Mouse (Mus musculus) neural tube, embryonic 14.5 days (tissue): ENCODE results near the gene Cct8l1. TPM values are rescaled to one million over a fixed set of nuclear protein-coding genes. Genes with fewer than 3 reads are reported as not detected.

ENCODE experiments used
- ATAC-seq: fragments of 200-750 bp; cut with Nextera tagmentation; 2 replicates; pipeline ENCODE4 v1.8.0; 2017; ENCODE audit warnings: low read depth, mild to moderate bottlenecking, moderate TSS enrichment, moderate library complexity
- H3K27ac ChIP-seq: fragments of 300-500 bp; sonication (generic); 2 replicates; pipeline ENCODE4 v1.5.1; 2014; ENCODE audit warnings: low read depth, mild to moderate bottlenecking, control low read depth, low read length, moderate library complexity, mixed read lengths
- H3K27me3 ChIP-seq: fragments of 300-500 bp; sonication (generic); 2 replicates; pipeline ENCODE4 v1.6.1; 2014; ENCODE audit warnings: low read length; ENCODE audit not compliant: control insufficient read depth, insufficient read depth
- H3K36me3 ChIP-seq: fragments of 300-500 bp; sonication (generic); 2 replicates; pipeline ENCODE4 v1.6.1; 2014; ENCODE audit warnings: low read length, mixed read lengths; ENCODE audit not compliant: control insufficient read depth, insufficient read depth
- H3K4me1 ChIP-seq: fragments of 300-500 bp; sonication (generic); 2 replicates; pipeline ENCODE4 v1.6.1; 2014; ENCODE audit warnings: low read length; ENCODE audit not compliant: control insufficient read depth, insufficient read depth
- H3K4me2 ChIP-seq: fragments of 300-500 bp; sonication (generic); 2 replicates; pipeline ENCODE4 v1.6.1; 2014; ENCODE audit warnings: mild to moderate bottlenecking, low read depth, low read length, control low read depth
- H3K4me3 ChIP-seq: fragments of 300-500 bp; sonication (generic); 2 replicates; pipeline ENCODE4 v1.5.1; 2014; ENCODE audit warnings: low read depth, low read length, control low read depth, mixed read lengths
- H3K9ac ChIP-seq: fragments of 300-500 bp; sonication (generic); replicated peaks from 2 replicates; pipeline ENCODE4 v1.6.1; 2014; ENCODE audit warnings: low read depth, mild to moderate bottlenecking, control low read depth, low read length, mixed read lengths
- H3K9me3 ChIP-seq: fragments of 300-500 bp; sonication (generic); 2 replicates; pipeline ENCODE4 v1.6.1; 2016; ENCODE audit warnings: low read length; ENCODE audit not compliant: control insufficient read depth
- WGBS: fragments of 180-500 bp; shearing (Covaris S2); extraction: QIAGEN DNeasy Blood & Tissue Kit; methylation state at CpG from one replicate; pipeline ENCODE4 v1.1.7; 2014; 5-methylcytosine and 5-hydroxymethylcytosine counted together
- polyA plus RNA-seq: library from polyadenylated mRNA; unstranded; fragments of >200 nt; fragmentation: Nextera tagmentation; extraction: Ambion mirVana; gene quantifications from 2 replicates; pipeline ENCODE4 v1.2.1, GENCODE M21; 2014

Gene Cct8l1
- polyA plus RNA-seq, 1 experiment from 2014 or later: not detected

GRCm38 (mm10) chr5:25499423-25500398 lies 16.2 kb upstream of the Cct8l1 start:
- Histone ChIP-seq H3K9ac (peak overlapping the region; percentile 94), H3K9me3 (no peaks in the 10 kb centered on the region), H3K27ac (peak overlapping the region; percentile 98), H3K27me3 (peaks cover 4% of the 10 kb centered on the region; the same call in 1 of the 2 replicates), H3K4me3 (peak overlapping the region; percentile 99), H3K4me1 (peaks cover 13% of the 10 kb centered on the region; the same call in 1 of the 2 replicates), H3K36me3 (no peaks in the 10 kb centered on the region), H3K4me2 (peak overlapping the region; percentile 59)
- 1% methylated on average over 89 of the region's 90 CpGs for WGBS
- ATAC-seq: peak; percentile 88

- ATAC-seq: no peak
- H3K36me3 ChIP-seq: no peaks in the 10 kb centered on the region
- peaks cover 4% of the 10 kb centered on the region; the same call in 1 of the 2 replicates for H3K27me3 ChIP-seq
- no peaks in the 10 kb centered on the region for H3K9me3 ChIP-seq
- peak overlapping the region; percentile 99; the same call in 1 of the 2 replicates for H3K4me3 ChIP-seq
- H3K4me2 ChIP-seq: peak overlapping the region; percentile 59; the same call in 1 of the 2 replicates
- 71% methylated on average over 7 of the region's 7 CpGs for WGBS
- H3K4me1 ChIP-seq: peaks cover 13% of the 10 kb centered on the region; the same call in 1 of the 2 replicates
- H3K27ac ChIP-seq: no peak overlapping the region
- H3K9ac ChIP-seq: no peak overlapping the region
Measured at GRCm38 (mm10) chr5:25500686-25501085, 15.2 kb upstream of the Cct8l1 start.

- Histone ChIP-seq H3K9me3 (no peaks in the 10 kb centered on the region), H3K27ac (no peak overlapping the region), H3K4me3 (no peak overlapping the region), H3K4me2 (no peak overlapping the region), H3K27me3 (no peaks in the 10 kb centered on the region), H3K36me3 (no peaks in the 10 kb centered on the region), H3K9ac (no peak overlapping the region), H3K4me1 (no peaks in the 10 kb centered on the region)
- 95% methylated on average over 5 of the region's 5 CpGs for WGBS
- ATAC-seq: no peak
Measured at GRCm38 (mm10) chr5:25506041-25506440, 9.8 kb upstream of the Cct8l1 start.

- no peaks in the 10 kb centered on the region for H3K36me3 ChIP-seq
- no peaks in the 10 kb centered on the region for H3K27me3 ChIP-seq
- H3K4me2 ChIP-seq: no peak overlapping the region
- no peak overlapping the region for H3K9ac ChIP-seq
- no peaks in the 10 kb centered on the region for H3K4me1 ChIP-seq
- H3K27ac ChIP-seq: no peak overlapping the region
- WGBS: 96% methylated on average over 11 of the region's 11 CpGs
- no peaks in the 10 kb centered on the region for H3K9me3 ChIP-seq
- H3K4me3 ChIP-seq: no peak overlapping the region
- no peak for ATAC-seq
Measured at GRCm38 (mm10) chr5:25516301-25516895, 531 bp downstream of the Cct8l1 start.

- Histone ChIP-seq H3K27ac (no peak overlapping the region), H3K9me3 (no peaks in the 10 kb centered on the region), H3K27me3 (no peaks in the 10 kb centered on the region), H3K36me3 (no peaks in the 10 kb centered on the region), H3K4me2 (no peak overlapping the region), H3K4me1 (no peaks in the 10 kb centered on the region), H3K9ac (no peak overlapping the region), H3K4me3 (no peak overlapping the region)
- ATAC-seq: no peak
- 81% methylated on average over 5 of the region's 5 CpGs for WGBS
Measured at GRCm38 (mm10) chr5:25517550-25517949, 1.7 kb downstream of the Cct8l1 start.

- H3K36me3 ChIP-seq: no peaks in the 10 kb centered on the region
- WGBS: 79% methylated on average over 3 of the region's 3 CpGs
- H3K27ac ChIP-seq: no peak overlapping the region
- H3K27me3 ChIP-seq: no peaks in the 10 kb centered on the region
- H3K4me1 ChIP-seq: no peaks in the 10 kb centered on the region
- no peak overlapping the region for H3K9ac ChIP-seq
- H3K4me3 ChIP-seq: no peak overlapping the region
- no peak overlapping the region for H3K4me2 ChIP-seq
- no peak for ATAC-seq
- H3K9me3 ChIP-seq: no peaks in the 10 kb centered on the region
Measured at GRCm38 (mm10) chr5:25519820-25520219, 4.0 kb downstream of the Cct8l1 start.

GRCm38 (mm10) chr5:25521461-25521860 lies 5.6 kb downstream of the Cct8l1 start:
- Histone ChIP-seq H3K27me3 (no peaks in the 10 kb centered on the region), H3K4me1 (no peaks in the 10 kb centered on the region), H3K36me3 (no peaks in the 10 kb centered on the region), H3K9ac (no peak overlapping the region), H3K9me3 (no peaks in the 10 kb centered on the region), H3K27ac (no peak overlapping the region), H3K4me2 (no peak overlapping the region), H3K4me3 (no peak overlapping the region)
- no peak for ATAC-seq
- WGBS: 92% methylated on average over 5 of the region's 5 CpGs

GRCm38 (mm10) chr5:25526116-25526515 lies 10.2 kb downstream of the Cct8l1 start:
- H3K4me3 ChIP-seq: no peak overlapping the region
- no peaks in the 10 kb centered on the region for H3K36me3 ChIP-seq
- no peak overlapping the region for H3K27ac ChIP-seq
- no peaks in the 10 kb centered on the region for H3K4me1 ChIP-seq
- no peak overlapping the region for H3K4me2 ChIP-seq
- no peak for ATAC-seq
- H3K9me3 ChIP-seq: no peaks in the 10 kb centered on the region
- 54% methylated on average over 5 of the region's 5 CpGs for WGBS
- H3K9ac ChIP-seq: no peak overlapping the region
- no peaks in the 10 kb centered on the region for H3K27me3 ChIP-seq

GRCm38 (mm10) chr5:25526926-25527325 lies 11.1 kb downstream of the Cct8l1 start:
- Histone ChIP-seq H3K27ac (no peak overlapping the region), H3K4me1 (no peaks in the 10 kb centered on the region), H3K36me3 (no peaks in the 10 kb centered on the region), H3K9ac (no peak overlapping the region), H3K9me3 (no peaks in the 10 kb centered on the region), H3K27me3 (no peaks in the 10 kb centered on the region), H3K4me3 (no peak overlapping the region), H3K4me2 (no peak overlapping the region)
- 34% methylated on average over 4 of the region's 4 CpGs for WGBS
- ATAC-seq: no peak
